Mouse (Mus musculus): ENCODE measurements around the gene Tmem209. TPM values are rescaled to one million over a fixed set of nuclear protein-coding genes. Genes with fewer than 3 reads are reported as not detected.
A peak's percentile ranks its signal among the peaks of the same experiment; 100 is the strongest.

Gene Tmem209
- total and polyA plus RNA-seq, 2 experiments from 2014 or later: 22.8 to 50.3 TPM

DNA sequence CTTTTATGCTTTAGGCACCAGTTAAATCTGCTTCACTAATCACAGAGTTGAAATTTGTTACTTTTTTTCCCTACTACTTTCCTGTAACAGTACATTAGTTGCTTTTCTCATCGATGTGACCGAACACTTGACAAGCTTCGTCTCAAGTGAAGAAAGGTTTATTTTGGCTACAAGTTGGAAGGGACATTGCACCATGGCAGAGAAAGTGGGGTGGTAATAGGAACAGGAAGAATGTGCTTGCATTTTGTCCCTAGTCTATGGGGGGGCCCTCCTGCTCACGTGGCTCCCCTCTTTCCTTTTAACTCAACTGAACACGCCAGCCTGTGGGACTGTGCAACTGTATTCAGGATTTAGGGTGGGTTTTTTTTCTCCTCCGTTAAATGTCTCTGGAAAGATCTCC is 43.0 kb upstream of the Tmem209 start:
- H3K4me3 ChIP-seq (ENCODE audit: low read depth, low read length): no peak overlapping the region
- H3K4me1 ChIP-seq (ENCODE audit: insufficient read depth, low read length): no peaks in the 10 kb centered on the region
- WGBS: 37% methylated on average over 6 of the region's 6 CpGs
- H3K27me3 ChIP-seq (ENCODE audit: insufficient read depth, low read length): no peaks in the 10 kb centered on the region
- ATAC-seq (ENCODE audit: low FRiP score) (peak; percentile 24; the same call in 1 of the 2 replicates), DNase-seq (ENCODE audit: low spot score) (no peak)
- no peak for TF ChIP-seq CTCF (IDR thresholded peaks at IDR 0.05)
- peak overlapping the region; percentile 70 for H3K27ac ChIP-seq (ENCODE audit: low read depth, low read length)
- peak overlapping the region; percentile 33; the same call in 1 of the 2 replicates for H3K9ac ChIP-seq (replicated peaks; ENCODE audit: low read length, poor library complexity, severe bottlenecking)
- H3K4me2 ChIP-seq (ENCODE audit: low read depth, low read length, poor library complexity, severe bottlenecking): peak overlapping the region; percentile 20
- H3K9me3 ChIP-seq (ENCODE audit: low read length): no peaks in the 10 kb centered on the region
- H3K36me3 ChIP-seq (ENCODE audit: insufficient read depth, low read length): no peaks in the 10 kb centered on the region

DNA sequence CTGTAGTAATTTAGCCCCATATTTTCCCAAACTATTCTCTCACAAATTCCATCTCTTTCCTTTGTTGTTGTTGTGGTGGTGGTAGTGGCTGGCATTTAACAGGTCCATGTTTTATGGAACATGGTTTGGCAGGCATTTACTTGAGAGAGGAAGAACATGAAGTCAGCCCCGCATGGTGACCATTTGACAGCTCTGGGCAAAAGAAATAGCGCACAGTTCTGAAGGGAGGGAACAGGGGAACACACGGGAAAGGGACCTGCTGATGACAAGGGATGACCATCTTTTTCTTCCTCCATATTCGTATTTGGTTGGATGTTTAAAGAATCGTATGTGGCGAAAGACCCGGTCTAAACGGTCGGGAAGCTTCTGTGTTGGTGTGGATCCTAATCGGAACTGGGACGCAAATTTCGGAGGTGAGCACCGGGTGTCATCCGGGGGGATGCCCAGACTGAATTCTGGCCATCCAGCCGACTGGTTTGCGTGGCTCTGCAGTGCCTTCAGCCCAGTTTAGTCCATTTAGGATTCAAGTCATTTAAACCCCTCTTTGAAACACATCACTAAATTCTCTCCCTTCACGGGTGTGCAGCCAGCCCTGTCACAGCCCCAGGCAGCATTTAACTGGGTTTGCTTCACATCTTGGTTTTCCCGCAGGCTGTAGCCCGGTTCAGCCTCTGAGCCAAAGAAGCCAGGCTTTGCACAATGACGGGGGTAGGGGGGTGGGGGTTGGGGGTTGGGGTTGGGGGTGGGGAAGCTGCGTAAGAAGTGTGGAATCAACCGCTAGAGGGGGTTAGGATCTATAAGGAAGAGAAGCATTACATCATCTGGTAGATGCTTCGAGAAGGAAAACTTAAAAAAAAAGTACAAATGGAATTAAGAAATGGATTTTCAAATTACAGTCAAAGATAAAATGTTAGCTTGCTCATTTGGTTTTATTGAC is 42.3 kb upstream of the Tmem209 start:
- peak overlapping the region; percentile 62 for H3K9ac ChIP-seq (replicated peaks; ENCODE audit: low read length, poor library complexity, severe bottlenecking)
- peak; percentile 58 for TF ChIP-seq CTCF (IDR thresholded peaks at IDR 0.05)
- H3K4me1 ChIP-seq (ENCODE audit: insufficient read depth, low read length): no peaks in the 10 kb centered on the region
- H3K9me3 ChIP-seq (ENCODE audit: low read length): no peaks in the 10 kb centered on the region
- H3K27ac ChIP-seq (ENCODE audit: low read depth, low read length): peak overlapping the region; percentile 79
- H3K4me2 ChIP-seq (ENCODE audit: low read depth, low read length, poor library complexity, severe bottlenecking): peak overlapping the region; percentile 51
- DNase-seq (ENCODE audit: low spot score) (peak; percentile 93), ATAC-seq (ENCODE audit: low FRiP score) (peak; percentile 85)
- 5% methylated on average over 23 of the region's 23 CpGs for WGBS
- H3K4me3 ChIP-seq (ENCODE audit: low read depth, low read length): peak overlapping the region; percentile 22
- no peaks in the 10 kb centered on the region for H3K36me3 ChIP-seq (ENCODE audit: insufficient read depth, low read length)
- no peaks in the 10 kb centered on the region for H3K27me3 ChIP-seq (ENCODE audit: insufficient read depth, low read length)

DNA sequence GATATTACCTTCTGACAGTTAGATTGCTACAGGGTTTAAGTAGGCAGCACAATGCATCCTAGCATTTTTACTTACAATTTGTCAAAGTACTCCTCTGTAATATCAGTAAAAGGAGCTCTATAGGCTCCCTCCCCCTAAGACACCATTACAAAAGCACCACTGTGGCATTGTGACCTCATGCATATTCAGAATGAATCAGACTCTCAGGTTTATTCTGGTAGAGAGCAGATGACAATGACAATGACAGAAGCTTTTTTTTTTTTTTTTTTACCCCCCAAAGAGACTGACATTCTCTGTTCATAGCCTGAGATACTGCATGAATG is 41.6 kb upstream of the Tmem209 start:
- Histone ChIP-seq H3K9ac (replicated peaks; ENCODE audit: low read length, poor library complexity, severe bottlenecking) (no peak overlapping the region), H3K9me3 (ENCODE audit: low read length) (no peaks in the 10 kb centered on the region), H3K27ac (ENCODE audit: low read depth, low read length) (peak overlapping the region; percentile 79; the same call in 1 of the 2 replicates), H3K36me3 (ENCODE audit: insufficient read depth, low read length) (no peaks in the 10 kb centered on the region), H3K4me1 (ENCODE audit: insufficient read depth, low read length) (0 out of 2 replicates have a peak, but pooled peaks cover 2% of the 10 kb centered on the region), H3K4me2 (ENCODE audit: low read depth, low read length, poor library complexity, severe bottlenecking) (no peak overlapping the region), H3K27me3 (ENCODE audit: insufficient read depth, low read length) (no peaks in the 10 kb centered on the region), H3K4me3 (ENCODE audit: low read depth, low read length) (no peak overlapping the region)
- TF ChIP-seq CTCF (IDR thresholded peaks at IDR 0.05): no peak
- no peak for ATAC-seq (ENCODE audit: low FRiP score)
- DNase-seq (ENCODE audit: low spot score): no peak

DNA sequence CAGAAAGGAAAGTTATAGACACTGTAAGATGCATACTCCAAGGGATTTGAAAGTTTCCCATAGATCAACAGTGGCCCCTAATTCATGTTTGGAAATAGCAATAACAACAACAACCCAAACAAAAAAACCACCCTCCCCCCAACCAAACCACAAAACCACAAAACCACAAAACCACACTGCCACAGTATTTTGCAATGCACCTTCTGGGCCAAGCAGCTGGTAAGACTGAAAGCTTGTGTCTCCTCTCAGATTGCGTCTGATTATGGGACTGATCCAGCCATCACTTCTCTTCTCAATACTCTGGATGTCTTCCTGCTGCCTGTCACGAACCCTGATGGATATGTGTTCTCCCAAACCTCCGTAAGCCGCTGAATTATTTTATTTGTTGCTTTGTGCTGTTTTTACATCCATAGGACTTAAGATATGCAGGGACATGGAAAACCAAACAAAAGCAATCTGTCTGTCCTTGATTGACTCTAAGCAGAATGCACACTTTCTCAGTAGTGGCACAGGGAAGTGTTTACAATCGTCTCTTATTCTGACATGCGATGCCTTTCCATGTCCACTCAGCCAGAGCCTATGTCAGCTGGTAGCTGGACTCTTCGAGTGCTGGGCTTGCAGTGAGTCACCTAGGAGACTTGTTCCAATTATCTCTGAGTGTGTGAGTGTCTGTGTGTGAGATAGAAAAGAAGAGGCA is 41.1 kb upstream of the Tmem209 start:
- no peak overlapping the region for H3K4me2 ChIP-seq (ENCODE audit: low read depth, low read length, poor library complexity, severe bottlenecking)
- ATAC-seq (ENCODE audit: low FRiP score) (no peak), DNase-seq (ENCODE audit: low spot score) (no peak)
- peak overlapping the region; percentile 79; the same call in 1 of the 2 replicates for H3K27ac ChIP-seq (ENCODE audit: low read depth, low read length)
- no peaks in the 10 kb centered on the region for H3K9me3 ChIP-seq (ENCODE audit: low read length)
- H3K36me3 ChIP-seq (ENCODE audit: insufficient read depth, low read length): no peaks in the 10 kb centered on the region
- no peak overlapping the region for H3K9ac ChIP-seq (replicated peaks; ENCODE audit: low read length, poor library complexity, severe bottlenecking)
- TF ChIP-seq CTCF (IDR thresholded peaks at IDR 0.05): no peak
- no peaks in the 10 kb centered on the region for H3K27me3 ChIP-seq (ENCODE audit: insufficient read depth, low read length)
- WGBS: 56% methylated on average over 7 of the region's 7 CpGs
- no peak overlapping the region for H3K4me3 ChIP-seq (ENCODE audit: low read depth, low read length)
- peaks cover 6% of the 10 kb centered on the region; the same call in 1 of the 2 replicates for H3K4me1 ChIP-seq (ENCODE audit: insufficient read depth, low read length)

DNA sequence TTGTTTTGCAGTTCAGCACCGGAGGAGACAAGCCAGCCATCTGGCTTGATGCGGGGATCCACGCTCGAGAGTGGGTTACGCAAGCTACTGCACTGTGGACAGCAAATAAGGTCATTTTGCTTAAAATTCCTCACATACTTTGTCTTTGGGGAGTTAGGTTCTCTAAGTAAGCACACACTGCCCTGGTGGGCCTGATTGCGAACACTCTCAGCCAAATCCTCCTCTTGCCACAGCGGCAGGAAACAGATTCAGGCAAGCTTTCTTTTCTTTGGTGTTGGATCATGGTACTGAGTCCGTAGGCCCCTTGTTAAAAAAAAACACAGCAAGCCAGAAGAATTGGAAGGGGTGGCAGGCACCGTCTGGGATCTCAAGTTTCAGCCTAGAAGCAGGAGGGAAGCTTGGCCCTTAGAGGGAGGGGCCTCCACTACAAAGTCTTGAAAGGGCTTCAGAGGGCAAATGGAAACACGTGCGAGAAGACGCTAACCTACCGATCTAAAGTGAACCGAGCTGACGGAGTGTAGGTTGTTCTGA is 39.7 kb upstream of the Tmem209 start:
- Histone ChIP-seq H3K4me1 (ENCODE audit: insufficient read depth, low read length) (peaks cover 6% of the 10 kb centered on the region; the same call in 1 of the 2 replicates), H3K36me3 (ENCODE audit: insufficient read depth, low read length) (no peaks in the 10 kb centered on the region), H3K27me3 (ENCODE audit: insufficient read depth, low read length) (no peaks in the 10 kb centered on the region), H3K9ac (replicated peaks; ENCODE audit: low read length, poor library complexity, severe bottlenecking) (no peak overlapping the region), H3K4me2 (ENCODE audit: low read depth, low read length, poor library complexity, severe bottlenecking) (no peak overlapping the region), H3K27ac (ENCODE audit: low read depth, low read length) (no peak overlapping the region), H3K4me3 (ENCODE audit: low read depth, low read length) (no peak overlapping the region), H3K9me3 (ENCODE audit: low read length) (no peaks in the 10 kb centered on the region)
- 29% methylated on average over 15 of the region's 15 CpGs for WGBS
- DNase-seq (ENCODE audit: low spot score) (no peak), ATAC-seq (ENCODE audit: low FRiP score) (no peak)
- no peak for TF ChIP-seq CTCF (IDR thresholded peaks at IDR 0.05)
